Mouse (Mus musculus): Measurements from ENCODE around the gene Zfp282. TPM values are rescaled to one million over a fixed set of nuclear protein-coding genes. Genes with fewer than 3 reads are reported as not detected.
A peak's percentile ranks its signal among the peaks of the same experiment; 100 is the strongest.

Gene Zfp282
- polyA plus RNA-seq, 1 experiment: 6.7 TPM

- Histone ChIP-seq H3K9me3 (0 out of 2 replicates have a peak, but pooled peaks cover 3% of the 10 kb centered on the region), H3K27me3 (replicated peaks) (no peaks in the 10 kb centered on the region), H3K4me3 (replicated peaks) (no peak overlapping the region), H3K36me3 (replicated peaks; ENCODE audit: low read length) (no peaks in the 10 kb centered on the region), H3K4me1 (peaks cover 21% of the 10 kb centered on the region)
- TF ChIP-seq GATA1 (IDR thresholded peaks at IDR 0.05; ENCODE audit: borderline replicate concordance, low read length) (no peak), FLI1 (IDR thresholded peaks at IDR 0.05; ENCODE audit: low read length) (no peak)
Measured at GRCm38 (mm10) chr6:47917051-47917450, 40.0 kb downstream of the Zfp282 start.

GRCm38 (mm10) chr6:47918768-47919274 lies 41.8 kb downstream of the Zfp282 start:
- Histone ChIP-seq H3K9me3 (0 out of 2 replicates have a peak, but pooled peaks cover 3% of the 10 kb centered on the region), H3K36me3 (replicated peaks; ENCODE audit: low read length) (peaks cover 3% of the 10 kb centered on the region), H3K4me1 (peaks cover 29% of the 10 kb centered on the region), H3K4me3 (replicated peaks) (no peak overlapping the region), H3K27me3 (replicated peaks) (no peaks in the 10 kb centered on the region)
- TF ChIP-seq FLI1 (IDR thresholded peaks at IDR 0.05; ENCODE audit: low read length): no peak
- TF ChIP-seq GATA1 (IDR thresholded peaks at IDR 0.05; ENCODE audit: borderline replicate concordance, low read length): 0 out of 3 replicates have a peak, but pooled peaks have one; percentile 7

GRCm38 (mm10) chr6:47919646-47920446 lies 42.8 kb downstream of the Zfp282 start:
- TF ChIP-seq FLI1 (IDR thresholded peaks at IDR 0.05; ENCODE audit: low read length) (no peak), GATA1 (IDR thresholded peaks at IDR 0.05; ENCODE audit: borderline replicate concordance, low read length) (no peak)
- peaks cover 29% of the 10 kb centered on the region for H3K4me1 ChIP-seq

GRCm38 (mm10) chr6:47920447-47921340 lies 43.7 kb downstream of the Zfp282 start, which contains the start of gene Zfp212:
Zfp212 (plus strand) TSS chr6:47920476.
- Histone ChIP-seq H3K4me3 (replicated peaks) (peak within 1 kb of the TSS; percentile 98), H3K9me3 (0 out of 2 replicates have a peak, but pooled peaks cover 3% of the 10 kb centered on the region), H3K4me1 (peaks cover 32% of the 10 kb centered on the region), H3K27me3 (replicated peaks) (no peaks in the 10 kb centered on the region), H3K36me3 (replicated peaks; ENCODE audit: low read length) (peaks cover 5% of the 10 kb centered on the region)
- TF ChIP-seq FLI1 (IDR thresholded peaks at IDR 0.05; ENCODE audit: low read length): no peak
- no peak for TF ChIP-seq GATA1 (IDR thresholded peaks at IDR 0.05; ENCODE audit: borderline replicate concordance, low read length)

More at GRCm38 (mm10) chr6:47919646-47920446, 42.8 kb downstream of the Zfp282 start:
- peaks cover 3% of the 10 kb centered on the region for H3K36me3 ChIP-seq (replicated peaks; ENCODE audit: low read length)
- H3K9me3 ChIP-seq: 0 out of 2 replicates have a peak, but pooled peaks cover 3% of the 10 kb centered on the region
- no peaks in the 10 kb centered on the region for H3K27me3 ChIP-seq (replicated peaks)
- H3K4me3 ChIP-seq (replicated peaks): peak overlapping the region; percentile 98

- H3K36me3 ChIP-seq (replicated peaks; ENCODE audit: low read length): peaks cover 13% of the 10 kb centered on the region
- TF ChIP-seq FLI1 (IDR thresholded peaks at IDR 0.05; ENCODE audit: low read length) (no peak), GATA1 (IDR thresholded peaks at IDR 0.05; ENCODE audit: borderline replicate concordance, low read length) (no peak)
- H3K4me1 ChIP-seq: peaks cover 3% of the 10 kb centered on the region; the same call in 1 of the 2 replicates
- peaks cover 7% of the 10 kb centered on the region for H3K27me3 ChIP-seq (replicated peaks)
- no peak overlapping the region for H3K4me3 ChIP-seq (replicated peaks)
- H3K9me3 ChIP-seq: peaks cover 28% of the 10 kb centered on the region
Measured at GRCm38 (mm10) chr6:47942461-47942860, 65.5 kb downstream of the Zfp282 start.

- Histone ChIP-seq H3K27me3 (replicated peaks) (peaks cover 7% of the 10 kb centered on the region), H3K9me3 (peaks cover 28% of the 10 kb centered on the region), H3K4me3 (replicated peaks) (peak overlapping the region; percentile 89), H3K4me1 (peaks cover 3% of the 10 kb centered on the region; the same call in 1 of the 2 replicates), H3K36me3 (replicated peaks; ENCODE audit: low read length) (peaks cover 13% of the 10 kb centered on the region)
- TF ChIP-seq GATA1 (IDR thresholded peaks at IDR 0.05; ENCODE audit: borderline replicate concordance, low read length): no peak
- TF ChIP-seq FLI1 (IDR thresholded peaks at IDR 0.05; ENCODE audit: low read length): no peak
Measured at GRCm38 (mm10) chr6:47943021-47943691, 66.2 kb downstream of the Zfp282 start.

GRCm38 (mm10) chr6:47943721-47944120 lies 66.7 kb downstream of the Zfp282 start:
- peaks cover 7% of the 10 kb centered on the region for H3K27me3 ChIP-seq (replicated peaks)
- peaks cover 13% of the 10 kb centered on the region for H3K36me3 ChIP-seq (replicated peaks; ENCODE audit: low read length)
- no peak for TF ChIP-seq FLI1 (IDR thresholded peaks at IDR 0.05; ENCODE audit: low read length)
- H3K4me3 ChIP-seq (replicated peaks): peak overlapping the region; percentile 89
- peaks cover 3% of the 10 kb centered on the region; the same call in 1 of the 2 replicates for H3K4me1 ChIP-seq
- H3K9me3 ChIP-seq: peaks cover 28% of the 10 kb centered on the region

- peaks cover 13% of the 10 kb centered on the region for H3K36me3 ChIP-seq (replicated peaks; ENCODE audit: low read length)
- H3K4me1 ChIP-seq: peaks cover 13% of the 10 kb centered on the region; the same call in 1 of the 2 replicates
- peaks cover 14% of the 10 kb centered on the region for H3K27me3 ChIP-seq (replicated peaks)
- no peak overlapping the region for H3K4me3 ChIP-seq (replicated peaks)
- H3K9me3 ChIP-seq: peaks cover 28% of the 10 kb centered on the region
- TF ChIP-seq GATA1 (IDR thresholded peaks at IDR 0.05; ENCODE audit: borderline replicate concordance, low read length): no peak
Measured at GRCm38 (mm10) chr6:47947388-47947787, 70.4 kb downstream of the Zfp282 start.

GRCm38 (mm10) chr6:47953191-47953726 lies 76.3 kb downstream of the Zfp282 start, which contains the start of gene Zfp956:
Zfp956 (plus strand) TSS chr6:47953390.
- Histone ChIP-seq H3K36me3 (replicated peaks; ENCODE audit: low read length) (peaks cover 27% of the 10 kb centered on the region), H3K4me1 (peaks cover 33% of the 10 kb centered on the region), H3K4me3 (replicated peaks) (peak within 1 kb of the TSS; percentile 98), H3K27me3 (replicated peaks) (peaks cover 7% of the 10 kb centered on the region), H3K9me3 (no peaks in the 10 kb centered on the region)
- no peak for TF ChIP-seq FLI1 (IDR thresholded peaks at IDR 0.05; ENCODE audit: low read length)
- TF ChIP-seq GATA1 (IDR thresholded peaks at IDR 0.05; ENCODE audit: borderline replicate concordance, low read length): no peak
